Mouse (Mus musculus) intestine, embryonic 14.5 days (tissue): Measurements from ENCODE around the gene Lmx1a. TPM values are rescaled to one million over a fixed set of nuclear protein-coding genes. Genes with fewer than 3 reads are reported as not detected.
A peak's percentile ranks its signal among the peaks of the same experiment; 100 is the strongest.

Experiments
- ATAC-seq: fragments of 200-750 bp; cut with Nextera tagmentation; replicated peaks from 2 replicates; pipeline ENCODE4 v1.8.0; 2017; ENCODE audit warnings: low read depth, moderate number of reproducible peaks, moderate TSS enrichment, moderate library complexity; ENCODE audit not compliant: low FRiP score, low TSS enrichment
- DNase-seq: peaks from one replicate; pipeline ENCODE4 v3.0.0-alpha.2; 2018; ENCODE audit warnings: low spot score
- H3K27ac ChIP-seq: fragments of 300-500 bp; sonication (generic); 2 replicates; pipeline ENCODE4 v1.5.1; 2014; ENCODE audit warnings: low read depth, mild to moderate bottlenecking, control low read depth
- H3K27me3 ChIP-seq: fragments of 300-500 bp; sonication (generic); replicated peaks from 2 replicates; pipeline ENCODE4 v1.6.1; 2014; ENCODE audit warnings: low read length, control low read depth; ENCODE audit not compliant: control insufficient read depth, insufficient read depth
- H3K36me3 ChIP-seq: fragments of 300-500 bp; sonication (generic); 2 replicates; pipeline ENCODE4 v1.6.1; 2014; ENCODE audit warnings: low read length, control low read depth; ENCODE audit not compliant: control insufficient read depth, insufficient read depth
- H3K4me1 ChIP-seq: fragments of 300-500 bp; sonication (generic); replicated peaks from 2 replicates; pipeline ENCODE4 v1.6.1; 2014; ENCODE audit warnings: low read length, control low read depth, mixed read lengths; ENCODE audit not compliant: control insufficient read depth, insufficient read depth
- H3K4me2 ChIP-seq: fragments of 300-500 bp; sonication (generic); 2 replicates; pipeline ENCODE4 v1.6.1; 2014; ENCODE audit warnings: low read length
- H3K4me3 ChIP-seq: fragments of 300-500 bp; sonication (generic); 2 replicates; pipeline ENCODE4 v1.5.1; 2014; ENCODE audit warnings: low read depth, low read length, control low read depth, mixed read lengths
- H3K9ac ChIP-seq: fragments of 300-500 bp; sonication (generic); 2 replicates; pipeline ENCODE4 v1.6.1; 2014; ENCODE audit warnings: mild to moderate bottlenecking, low read length
- H3K9me3 ChIP-seq: fragments of 300-500 bp; sonication (generic); 2 replicates; pipeline ENCODE4 v1.6.1; 2016; ENCODE audit warnings: low read length, control low read depth; ENCODE audit not compliant: control insufficient read depth
- WGBS: fragments of 180-500 bp; shearing (Covaris S2); extraction: QIAGEN DNeasy Blood & Tissue Kit; methylation state at CpG from one replicate; pipeline ENCODE4 v1.1.7; 2014; 5-methylcytosine and 5-hydroxymethylcytosine counted together
- polyA plus RNA-seq: library from polyadenylated mRNA; unstranded; fragments of >200 nt; fragmentation: Nextera tagmentation; extraction: Ambion mirVana; gene quantifications from 2 replicates; pipeline ENCODE4 v1.2.1, GENCODE M21; 2014

Gene Lmx1a
- polyA plus RNA-seq, 1 experiment from 2014 or later, result 0.41 TPM

DNA sequence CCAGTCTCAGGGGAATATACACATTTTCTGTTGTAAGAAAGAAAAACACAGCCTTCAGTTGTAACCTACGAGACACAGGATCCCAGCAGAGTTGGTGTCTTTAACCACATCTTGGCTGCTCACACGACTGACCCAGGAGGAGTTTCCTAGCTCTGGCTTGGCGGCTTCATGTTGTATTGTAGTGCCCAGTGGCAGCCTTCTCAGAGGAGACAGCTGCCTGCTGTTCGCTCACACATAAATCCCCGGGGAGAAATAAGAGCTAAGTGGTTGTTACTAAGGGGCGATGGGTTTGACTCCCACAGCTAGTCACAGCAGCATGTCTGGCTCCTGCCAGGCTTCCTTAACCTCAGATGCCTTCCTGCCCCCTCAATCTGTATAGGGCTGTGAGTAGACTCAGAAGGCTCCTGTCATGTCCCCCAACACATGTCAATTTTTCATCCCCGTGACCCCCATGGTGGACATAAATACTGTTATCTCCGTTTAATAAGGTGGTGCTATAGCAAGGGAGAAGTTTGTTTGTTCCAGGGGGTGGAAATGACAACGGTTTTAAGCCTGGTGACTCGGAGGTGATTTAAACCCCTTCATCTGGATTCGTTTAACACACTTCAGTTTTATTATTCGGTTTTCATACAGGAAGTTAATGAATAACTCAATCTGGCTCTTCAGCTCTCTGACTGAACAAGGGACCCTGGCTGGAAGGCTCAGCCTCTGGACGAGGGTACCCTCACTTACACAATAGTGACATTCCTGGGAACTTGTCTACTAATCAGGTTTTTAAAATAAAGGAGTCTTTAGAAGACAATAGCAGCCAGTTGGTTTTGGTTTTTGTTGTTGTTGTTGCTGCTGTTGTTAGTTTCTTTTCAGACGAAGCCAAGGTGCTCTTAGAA, 65.8 kb downstream of the Lmx1a start:
- Histone ChIP-seq H3K27ac (no peak overlapping the region), H3K9me3 (no peaks in the 10 kb centered on the region), H3K4me1 (no peaks in the 10 kb centered on the region), H3K4me2 (no peak overlapping the region), H3K27me3 (no peaks in the 10 kb centered on the region), H3K4me3 (no peak overlapping the region), H3K9ac (no peak overlapping the region), H3K36me3 (no peaks in the 10 kb centered on the region)
- DNase-seq (peak; percentile 53), ATAC-seq (peak; percentile 68)
- WGBS, result 24% methylated on average over 14 of the region's 14 CpGs

- DNase-seq, result no peak
- WGBS, result 59% methylated on average over 8 of the region's 8 CpGs
- H3K9me3 ChIP-seq, result no peaks in the 10 kb centered on the region
These were observed 69.2 kb downstream of the Lmx1a start for GRCm38 (mm10) chr1:167758208-167758607.

GRCm38 (mm10) chr1:167760307-167760706, 71.3 kb downstream of the Lmx1a start:
- no peak overlapping the region for H3K27ac ChIP-seq
- no peak overlapping the region for H3K4me3 ChIP-seq
- no peaks in the 10 kb centered on the region for H3K9me3 ChIP-seq
- ATAC-seq (no peak), DNase-seq (no peak)
- H3K4me2 ChIP-seq, result no peak overlapping the region
- H3K9ac ChIP-seq, result no peak overlapping the region
- H3K4me1 ChIP-seq, result no peaks in the 10 kb centered on the region
- 88% methylated on average over 10 of the region's 10 CpGs for WGBS
- no peaks in the 10 kb centered on the region for H3K36me3 ChIP-seq
- no peaks in the 10 kb centered on the region for H3K27me3 ChIP-seq

More at GRCm38 (mm10) chr1:167758208-167758607, 69.2 kb downstream of the Lmx1a start:
- H3K27me3 ChIP-seq, result no peaks in the 10 kb centered on the region
- no peaks in the 10 kb centered on the region for H3K4me1 ChIP-seq
- no peak overlapping the region for H3K9ac ChIP-seq
- no peak overlapping the region for H3K27ac ChIP-seq
- no peaks in the 10 kb centered on the region for H3K36me3 ChIP-seq
- no peak overlapping the region for H3K4me2 ChIP-seq
- no peak overlapping the region for H3K4me3 ChIP-seq
- no peak for ATAC-seq

GRCm38 (mm10) chr1:167761785-167762223, 72.8 kb downstream of the Lmx1a start:
- 24% methylated on average over 13 of the region's 13 CpGs for WGBS
- no peaks in the 10 kb centered on the region for H3K36me3 ChIP-seq
- H3K4me2 ChIP-seq, result no peak overlapping the region
- H3K4me3 ChIP-seq, result no peak overlapping the region
- H3K4me1 ChIP-seq, result no peaks in the 10 kb centered on the region
- H3K27ac ChIP-seq, result no peak overlapping the region
- ATAC-seq (no peak), DNase-seq (no peak)
- H3K9me3 ChIP-seq, result no peaks in the 10 kb centered on the region
- no peak overlapping the region for H3K9ac ChIP-seq
- no peaks in the 10 kb centered on the region for H3K27me3 ChIP-seq

DNA sequence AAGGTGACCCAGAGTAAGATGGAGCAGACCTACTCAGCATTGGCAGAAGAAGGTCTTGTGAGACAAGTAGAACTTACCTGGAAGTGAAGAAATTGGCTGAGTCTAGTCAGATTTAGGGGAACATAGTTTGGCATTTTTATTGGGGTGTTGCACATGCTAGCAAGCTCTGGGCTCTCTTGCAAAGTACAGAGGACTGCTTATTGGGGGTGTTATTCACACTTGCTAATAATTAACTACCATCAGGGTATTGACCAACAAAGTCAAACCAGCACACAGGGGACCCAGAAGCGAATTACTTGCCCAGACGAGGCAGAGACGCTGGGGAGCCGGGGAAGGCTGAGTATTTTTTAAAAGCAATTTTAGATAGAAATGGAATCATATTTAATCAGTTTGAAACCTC, 77.6 kb downstream of the Lmx1a start:
- no peaks in the 10 kb centered on the region for H3K36me3 ChIP-seq

DNA sequence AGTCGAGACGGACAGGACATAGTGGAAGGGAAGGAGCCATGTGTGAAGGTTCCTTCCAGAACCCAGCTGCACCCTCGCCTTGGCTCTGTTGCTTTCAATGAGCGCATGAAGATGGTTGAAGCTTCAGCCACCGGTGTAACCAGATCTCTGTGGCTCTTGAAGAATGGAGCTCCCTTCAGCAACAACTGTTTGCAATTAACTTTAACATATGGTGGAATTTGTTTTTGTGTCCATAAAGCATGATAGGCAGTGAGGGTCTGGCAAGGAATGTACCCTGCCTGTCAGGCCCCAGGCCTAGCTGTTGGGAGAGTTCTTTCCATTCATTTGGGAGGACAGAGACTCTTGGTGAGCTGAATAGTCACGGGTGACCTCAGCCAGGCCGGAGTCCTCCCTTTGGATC, 81.4 kb downstream of the Lmx1a start:
- H3K36me3 ChIP-seq, result no peaks in the 10 kb centered on the region
- no peaks in the 10 kb centered on the region for H3K9me3 ChIP-seq
- 80% methylated on average over 7 of the region's 7 CpGs for WGBS
- no peak for ATAC-seq
- H3K4me2 ChIP-seq, result no peak overlapping the region
- no peaks in the 10 kb centered on the region for H3K4me1 ChIP-seq
- H3K9ac ChIP-seq, result no peak overlapping the region
- H3K27me3 ChIP-seq, result no peaks in the 10 kb centered on the region
- DNase-seq, result no peak
- no peak overlapping the region for H3K4me3 ChIP-seq
- no peak overlapping the region for H3K27ac ChIP-seq

More for the DNA sequence above, 77.6 kb downstream of the Lmx1a start:
- Histone ChIP-seq H3K4me1 (no peaks in the 10 kb centered on the region), H3K9me3 (no peaks in the 10 kb centered on the region), H3K27me3 (no peaks in the 10 kb centered on the region), H3K27ac (no peak overlapping the region), H3K4me2 (no peak overlapping the region), H3K9ac (no peak overlapping the region), H3K4me3 (no peak overlapping the region)
- DNase-seq, result no peak
- WGBS, result 72% methylated on average over 4 of the region's 4 CpGs
- no peak for ATAC-seq

DNA sequence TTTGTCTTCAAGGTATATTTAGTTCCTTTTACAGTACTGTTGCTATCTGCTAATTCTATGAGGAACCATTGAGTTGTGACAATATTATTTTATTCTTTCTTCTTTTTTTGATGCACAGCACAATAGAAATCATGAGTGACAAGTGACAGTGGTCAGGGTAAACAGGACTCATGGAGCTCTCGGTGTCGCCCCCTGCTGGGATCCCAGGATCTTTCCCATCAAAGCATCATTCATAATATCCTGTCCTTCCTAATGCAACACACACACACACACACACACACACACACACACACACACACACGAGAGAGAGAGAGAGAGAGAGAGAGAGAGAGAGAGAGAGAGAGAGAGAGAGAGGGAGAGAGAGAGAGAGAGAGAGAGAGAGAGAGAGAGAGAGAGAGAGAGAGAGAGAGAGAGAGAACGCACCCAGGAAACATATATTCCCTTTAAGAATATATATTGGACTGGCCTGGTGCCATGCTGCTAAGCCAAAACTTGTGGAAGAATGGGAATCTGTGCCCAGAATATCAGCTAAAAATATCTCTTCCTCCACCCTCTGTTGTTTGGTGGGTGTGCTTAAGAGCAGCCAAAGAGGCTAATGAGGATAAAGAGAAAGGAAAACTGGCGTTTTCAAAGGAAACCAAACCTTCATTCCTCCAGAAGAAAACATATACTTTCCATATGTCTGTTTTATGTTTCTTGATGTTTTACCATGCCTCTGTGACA, 90.9 kb downstream of the Lmx1a start:
- H3K27ac ChIP-seq, result no peak overlapping the region
- H3K4me1 ChIP-seq, result no peaks in the 10 kb centered on the region
- 71% methylated on average over 4 of the region's 5 CpGs for WGBS
- ATAC-seq (no peak), DNase-seq (no peak)
- no peak overlapping the region for H3K4me3 ChIP-seq
- H3K9ac ChIP-seq, result no peak overlapping the region
- no peaks in the 10 kb centered on the region for H3K27me3 ChIP-seq
- no peaks in the 10 kb centered on the region for H3K9me3 ChIP-seq
- no peak overlapping the region for H3K4me2 ChIP-seq
- no peaks in the 10 kb centered on the region for H3K36me3 ChIP-seq

DNA sequence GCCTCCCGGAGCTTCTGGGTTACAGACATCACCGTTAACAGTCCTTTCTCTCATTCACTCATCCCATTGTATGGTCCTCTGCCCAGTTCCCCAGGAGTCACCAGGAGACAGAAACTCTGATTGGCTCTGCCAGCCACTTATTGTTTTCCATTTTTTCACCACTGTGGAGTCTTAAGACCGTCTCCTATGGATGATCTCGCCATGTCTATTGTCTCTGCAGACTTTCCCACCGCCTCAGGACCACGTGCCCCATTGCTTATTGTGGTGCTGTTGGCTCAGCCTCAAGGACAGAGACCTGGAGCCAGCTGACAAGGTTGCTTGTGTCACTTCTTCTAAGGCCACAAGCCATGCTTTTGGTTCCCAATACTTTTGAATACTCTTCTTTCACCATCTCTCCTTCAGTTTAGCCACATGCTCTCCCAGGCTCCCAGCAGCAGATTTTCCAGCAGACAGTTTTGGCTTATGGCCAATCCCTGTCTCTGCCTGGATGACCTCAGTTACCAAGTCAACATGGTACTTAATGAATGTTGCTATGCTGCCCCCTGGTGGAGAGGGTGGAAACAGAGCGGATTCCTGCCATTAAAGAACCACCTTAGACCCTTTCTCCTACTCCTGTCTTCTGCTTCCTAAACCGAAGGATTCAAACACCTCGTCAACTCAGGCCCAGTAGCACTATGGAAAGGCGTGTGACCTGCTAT, 92.9 kb downstream of the Lmx1a start:
- Histone ChIP-seq H3K4me1 (no peaks in the 10 kb centered on the region), H3K9me3 (no peaks in the 10 kb centered on the region), H3K9ac (no peak overlapping the region), H3K27me3 (no peaks in the 10 kb centered on the region), H3K4me3 (no peak overlapping the region), H3K36me3 (no peaks in the 10 kb centered on the region), H3K4me2 (no peak overlapping the region), H3K27ac (no peak overlapping the region)
- WGBS, result 70% methylated on average over 10 of the region's 10 CpGs
- ATAC-seq (no peak), DNase-seq (peak; percentile 69)
